Mouse (Mus musculus) gastrocnemius, postnatal 36 days (tissue): ENCODE measurements at regions not wholly inside any gene's neighbourhood (a gene's known extent, or its start where the extent isn't known, plus 50 kb on each side); places are given as distances from the start of the nearest gene placed in this dataset.
"Not testable (repeated sequence)": the region's sequence is repeated elsewhere in the genome, so short reads cannot be mapped to it uniquely, and the experiment has no call there.

Source experiments
- DNase-seq, 2 experiments: peaks; one replicate each; pipeline ENCODE4 v3.0.0; 2022
- intact Hi-C: fragments of 180-260 bp; cut with DNase I; formaldehyde crosslinking; loops from one replicate; pipeline ENCODE4 v1.15.1; 2025

DNA sequence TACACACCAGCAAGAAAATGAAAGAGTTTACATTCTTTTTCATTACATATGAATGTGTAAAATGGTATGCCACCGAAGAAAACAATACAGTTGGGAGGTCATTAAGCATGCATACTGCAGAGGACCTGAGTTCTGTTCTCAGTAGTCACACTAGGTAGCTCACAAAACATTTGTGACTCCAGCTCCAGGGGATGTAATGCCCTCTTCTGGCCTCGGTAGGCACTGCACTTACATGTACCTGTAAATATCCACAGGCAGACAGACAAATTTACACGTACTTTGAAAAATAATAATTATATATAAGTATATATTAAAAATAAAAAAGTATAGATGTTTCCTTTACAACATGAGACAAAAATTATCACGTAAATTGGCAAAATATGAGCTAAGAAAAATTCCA, 342.3 kb upstream of the Gm28363 start:
- DNase-seq, result no peak
- intact Hi-C loops, result no loop called here

DNA sequence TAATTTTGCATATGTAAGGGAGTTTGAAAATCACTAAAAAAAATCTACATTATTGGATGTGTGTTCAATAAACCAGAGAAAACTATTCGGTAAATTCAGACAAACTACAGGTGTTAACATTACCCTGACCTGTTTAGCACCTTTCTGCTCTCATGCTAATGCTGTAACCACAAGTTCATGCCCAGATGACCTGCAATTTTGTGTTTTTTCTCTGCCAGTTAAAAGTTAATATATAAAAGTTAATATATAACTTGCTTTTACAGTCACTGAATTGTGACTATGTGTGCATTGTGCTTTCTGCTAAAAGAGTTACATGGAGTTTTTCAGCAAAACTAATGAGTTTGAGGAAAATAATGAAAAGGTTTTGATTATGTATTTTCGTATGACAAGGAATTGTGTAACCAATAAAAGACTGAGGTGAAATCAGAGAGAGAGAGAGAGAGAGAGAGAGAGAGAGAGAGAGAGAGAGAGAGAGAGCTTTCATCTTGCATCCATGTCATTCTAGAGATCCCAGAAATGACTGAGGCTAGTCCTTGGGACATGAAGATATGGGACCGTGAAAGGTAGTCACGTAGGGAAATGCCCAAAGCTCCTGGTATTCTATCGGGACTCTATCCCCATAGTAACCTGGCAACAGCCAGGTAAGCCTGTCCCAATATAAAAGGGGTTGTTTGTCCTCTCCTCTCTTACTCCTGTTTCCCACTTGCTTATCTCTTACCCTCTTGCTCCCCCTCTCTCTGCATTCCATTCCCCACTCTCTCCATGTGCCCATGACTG, 340.3 kb upstream of the Gm28363 start:
- DNase-seq, result no peak
- intact Hi-C loops, result no loop called here

DNA sequence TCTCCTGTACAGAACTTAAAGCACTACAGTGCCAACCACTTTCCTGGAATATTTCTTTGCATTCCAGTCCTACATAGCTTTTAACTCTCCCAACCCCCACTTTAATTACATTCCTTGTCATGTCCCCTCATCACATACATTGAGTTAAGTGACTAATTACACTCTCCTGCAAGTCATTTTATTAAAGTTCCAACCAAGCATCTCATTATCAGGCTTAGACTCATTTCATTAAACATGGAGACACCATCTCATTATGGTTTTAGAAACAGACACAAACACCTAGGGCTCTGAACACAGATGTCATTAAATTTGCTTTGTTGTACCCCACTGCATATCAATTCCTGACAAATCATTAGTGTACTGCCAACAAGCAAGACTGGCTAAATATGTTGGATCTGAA, 332.9 kb upstream of the Gm28363 start:
- DNase-seq, result no peak
- intact Hi-C loops, result no loop called here

DNA sequence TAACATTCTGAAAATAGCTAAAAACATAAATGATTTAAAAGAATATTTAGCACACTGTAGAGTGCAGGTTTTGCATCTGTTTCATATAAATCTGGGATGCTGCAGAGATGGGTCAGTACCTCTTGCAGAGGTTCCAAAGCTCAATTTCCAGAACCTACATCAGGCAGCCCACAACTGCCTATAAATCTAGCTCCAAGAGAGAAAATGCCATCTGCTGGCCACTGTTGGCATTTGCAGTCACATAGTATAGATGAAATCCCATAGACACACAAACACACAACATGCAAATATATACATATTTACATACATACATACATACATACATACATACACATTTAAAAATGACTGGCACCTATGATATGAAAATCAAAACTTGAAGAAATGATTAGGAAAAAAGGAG, 284.6 kb upstream of the Gm28363 start:
- DNase-seq, result no peak
- intact Hi-C loops, result loop anchor here (2.0 kb wide), 1 partner anchor 22 kb away; no protein-coding TSS in a partner anchor

DNA sequence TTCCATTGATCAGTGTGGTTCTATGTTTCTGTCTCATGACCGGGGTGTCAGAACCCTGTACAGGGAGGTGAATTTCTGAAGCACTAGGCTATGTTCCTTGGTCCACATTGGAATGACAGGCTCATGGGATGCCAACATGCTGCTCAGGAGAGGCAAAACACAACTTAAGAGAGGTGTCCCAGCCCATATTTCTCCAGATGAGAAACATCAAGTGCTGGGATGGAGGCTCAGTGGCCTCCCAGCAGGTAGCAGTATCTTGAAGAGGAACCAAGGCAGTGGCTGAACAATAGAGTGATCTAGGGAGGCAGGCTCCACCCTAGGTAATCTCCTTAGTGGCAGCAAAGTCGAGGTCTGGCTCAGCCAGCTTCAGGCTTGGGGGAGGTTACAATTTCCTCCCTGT, 239.2 kb upstream of the Gm28363 start:
- no peak for DNase-seq
- intact Hi-C loops, result no loop called here

DNA sequence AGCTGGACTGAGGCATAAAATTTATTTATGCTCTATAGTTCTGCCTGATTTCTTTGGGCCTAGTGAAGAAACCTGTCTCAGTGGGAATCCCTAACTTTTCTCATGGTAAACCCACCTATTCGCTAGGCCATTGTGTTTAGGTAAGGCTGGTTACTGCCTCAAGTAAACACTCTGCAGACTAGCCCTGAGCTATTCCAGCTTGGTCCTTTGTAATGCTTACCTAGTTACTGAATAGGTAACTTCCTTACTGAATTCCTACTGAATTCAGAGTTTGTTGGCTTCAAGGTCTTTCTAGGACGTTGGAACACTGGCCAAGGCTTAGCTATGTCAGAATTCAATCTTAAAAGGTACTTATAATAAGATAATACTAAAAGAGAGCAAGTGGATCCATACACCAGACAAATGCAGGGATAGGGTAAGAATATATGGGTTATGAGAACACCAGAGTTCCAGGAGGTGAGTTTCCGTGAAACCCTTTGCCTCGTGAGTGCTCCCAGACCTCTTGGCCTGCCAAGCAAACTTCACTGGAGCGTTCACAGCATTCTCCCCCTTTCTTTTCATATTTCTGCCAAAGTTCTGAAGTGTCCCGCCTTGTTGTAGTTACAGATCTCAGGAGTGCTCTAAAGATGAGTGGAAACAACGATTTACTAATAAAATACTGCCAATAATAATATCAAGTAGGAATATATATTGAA, 238.6 kb upstream of the Gm28363 start:
- intact Hi-C loops, result not testable (repeated sequence)

DNA sequence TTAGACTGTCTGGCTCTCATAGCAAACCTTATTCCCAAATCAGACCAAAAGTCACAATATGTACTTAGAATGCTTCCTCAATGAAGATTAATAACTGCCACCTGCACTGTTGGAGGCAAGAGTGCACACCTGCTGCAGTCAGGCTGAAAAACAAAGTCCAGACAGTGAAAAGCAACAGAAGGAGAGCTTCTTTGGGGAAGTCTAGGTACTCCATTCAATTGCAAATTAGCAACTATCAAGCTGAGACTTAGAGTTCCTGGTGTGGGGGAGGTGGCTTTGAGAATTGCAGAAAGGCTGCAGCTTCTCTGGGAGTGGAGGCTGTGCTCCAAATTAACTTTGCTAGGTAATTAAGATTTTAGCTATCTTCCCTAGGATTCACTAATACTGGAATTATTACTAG, 237.8 kb upstream of the Gm28363 start:
- intact Hi-C loops, DNase-seq: not testable (repeated sequence)

More for the DNA sequence above, 238.6 kb upstream of the Gm28363 start:
- not testable (repeated sequence) for DNase-seq

DNA sequence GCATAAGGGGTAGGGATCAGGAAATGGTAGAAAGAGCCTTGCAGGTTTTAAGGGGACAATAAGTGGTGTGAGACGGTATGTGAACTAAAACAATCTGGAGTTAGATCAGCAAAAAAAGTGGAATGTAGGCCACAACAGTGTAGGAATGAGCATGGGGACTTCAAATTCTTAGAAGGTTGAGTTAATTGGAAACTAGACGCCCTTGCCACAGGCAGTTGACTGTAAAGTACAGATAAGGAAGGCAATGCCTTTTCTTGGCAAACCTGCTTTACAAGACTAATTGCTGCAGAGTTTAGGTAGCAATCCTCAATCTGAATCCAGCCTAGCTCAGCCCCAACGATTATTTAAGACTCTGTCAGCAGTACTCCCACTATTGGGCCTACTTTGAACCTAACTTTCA, 206.8 kb upstream of the Gm28363 start:
- DNase-seq, result no peak
- intact Hi-C loops, result no loop called here

DNA sequence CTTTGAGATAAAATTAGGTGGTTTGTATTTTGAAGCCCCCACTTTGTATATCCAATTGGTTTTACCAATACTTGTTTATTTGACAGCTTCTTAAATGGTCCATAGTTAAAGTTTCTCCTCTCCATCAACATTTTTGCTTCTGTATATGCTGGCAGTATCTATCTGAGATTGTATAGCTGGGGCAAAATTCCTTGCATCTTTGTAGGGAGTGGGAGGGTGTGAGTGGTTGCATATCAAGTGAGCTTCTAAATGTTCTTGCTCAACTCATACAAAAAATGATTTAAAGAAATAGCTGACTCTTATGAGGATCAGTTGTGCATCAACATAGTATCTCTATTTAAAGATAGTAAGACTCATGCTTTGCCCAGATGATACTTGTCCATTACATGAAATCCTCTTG, 199.9 kb upstream of the Gm28363 start:
- no peak for DNase-seq
- intact Hi-C loops, result no loop called here

DNA sequence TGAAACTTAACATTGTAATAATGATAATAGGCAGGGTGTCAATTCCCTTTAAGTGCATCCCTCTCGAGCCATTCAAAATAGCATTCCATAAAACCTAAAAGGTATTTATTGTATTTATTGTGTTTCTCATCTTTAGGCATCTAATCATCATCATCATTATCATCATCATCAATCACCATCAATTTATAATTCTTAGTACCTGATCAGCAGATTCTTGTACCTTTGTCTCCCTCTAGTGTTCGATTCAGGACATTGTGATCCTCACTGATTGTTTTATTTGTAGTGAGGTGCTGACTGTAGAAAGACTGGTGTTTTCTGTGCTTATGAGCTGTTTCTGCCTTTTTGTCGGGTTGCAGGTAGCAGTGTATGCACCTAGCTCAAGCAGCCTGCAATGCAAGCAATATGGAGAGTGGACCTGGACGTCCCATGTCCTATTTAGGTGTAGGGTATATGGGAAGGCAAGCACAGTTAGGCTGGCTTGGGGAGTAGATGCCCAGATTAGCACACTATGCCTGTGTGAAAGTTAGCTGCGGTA, 177.4 kb upstream of the Gm28363 start:
- intact Hi-C loops, result no loop called here

More for the DNA sequence above, 177.4 kb upstream of the Gm28363 start:
- DNase-seq, result no peak
